Mouse (Mus musculus): ENCODE measurements around the gene Ptgfrn. TPM values are rescaled to one million over a fixed set of nuclear protein-coding genes. Genes with fewer than 3 reads are reported as not detected.

Ptgfrn gene
- total RNA-seq, 2 experiments from 2014 or later = 10.4 to 11.0 TPM

GRCm38 (mm10) chr3:100997785-100998570 is 112.1 kb downstream of the Ptgfrn start:
- no peak for TF ChIP-seq CTCF (conservative IDR thresholded peaks at IDR 0.05)
- H3K27ac ChIP-seq = peak overlapping the region; percentile 28; the same call in 1 of the 2 replicates
- no peak for DNase-seq (ENCODE audit: low spot score in 2 of 2)
- H3K4me3 ChIP-seq = no peak overlapping the region

GRCm38 (mm10) chr3:100994252-100994651 is 115.8 kb downstream of the Ptgfrn start:
- Histone ChIP-seq H3K4me3 (no peak overlapping the region), H3K27ac (no peak overlapping the region)
- TF ChIP-seq CTCF (conservative IDR thresholded peaks at IDR 0.05) = no peak
- DNase-seq (ENCODE audit: low spot score in 2 of 2) = no peak

DNA sequence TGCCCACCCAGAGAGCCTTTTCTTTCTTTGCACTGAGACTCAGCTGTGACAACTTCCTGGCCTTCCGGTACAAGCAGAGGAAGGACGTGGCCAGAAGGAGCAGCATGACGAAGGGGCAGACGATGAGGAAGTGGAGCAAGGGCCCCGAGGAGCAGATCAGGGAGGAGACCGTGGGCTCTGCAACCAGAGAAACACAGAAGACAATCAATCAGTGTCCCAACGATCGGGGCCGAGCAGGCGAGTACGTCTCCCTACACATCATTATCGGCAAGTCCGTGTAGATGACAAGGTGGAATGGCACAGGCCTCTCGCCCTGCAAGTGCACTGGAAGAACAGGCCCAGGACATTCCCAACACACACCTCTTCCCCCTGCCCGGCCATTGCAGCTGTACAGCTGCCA is 116.4 kb downstream of the Ptgfrn start:
- no peak for TF ChIP-seq CTCF (conservative IDR thresholded peaks at IDR 0.05)
- DNase-seq (ENCODE audit: low spot score in 2 of 2) = no peak
- H3K27ac ChIP-seq = no peak overlapping the region
- no peak overlapping the region for H3K4me3 ChIP-seq

GRCm38 (mm10) chr3:100993158-100993557 is 116.9 kb downstream of the Ptgfrn start:
- no peak for TF ChIP-seq CTCF (conservative IDR thresholded peaks at IDR 0.05)
- Histone ChIP-seq H3K27ac (no peak overlapping the region), H3K4me3 (no peak overlapping the region)
- DNase-seq (ENCODE audit: low spot score in 2 of 2) = no peak

Other genes starting within 250 kb of the Ptgfrn start
- 1 to 10 TPM; 7.9 to 8.4 TPM for gene Trim45, start 188.1 kb downstream of the Ptgfrn start, total RNA-seq (2021)
- 1 to 10 TPM; 1.6 to 1.8 TPM for gene Ttf2, start 140.6 kb downstream of the Ptgfrn start, total RNA-seq (2021)
- gene Cd101, start 80.7 kb downstream of the Ptgfrn start, total RNA-seq (2021) = under 1 TPM; 0.38 to 0.42 TPM
- not detected for gene Cd2, start 177.7 kb upstream of the Ptgfrn start, total RNA-seq (2021)

Measured in layer of hippocampus, adult 2 months (tissue).